Mouse (Mus musculus) limb, embryonic 11.5 days (tissue): Measurements from ENCODE around the gene Fam98c. TPM values are rescaled to one million over a fixed set of nuclear protein-coding genes. Genes with fewer than 3 reads are reported as not detected.
"Not testable (repeated sequence)": the region's sequence is repeated elsewhere in the genome, so short reads cannot be mapped to it uniquely, and the experiment has no call there.

Experiments used
- ATAC-seq: fragments of 200-750 bp; cut with Nextera tagmentation; 2 replicates; pipeline ENCODE4 v1.8.0; 2017; ENCODE audit warnings: low read depth; ENCODE audit not compliant: insufficient number of reproducible peaks, low FRiP score, low TSS enrichment
- DNase-seq: peaks from one replicate; pipeline ENCODE4 v3.0.0-alpha.2; 2015; ENCODE audit warnings: low spot score
- H3K27ac ChIP-seq: fragments of 300-500 bp; sonication (generic); replicated peaks from 2 replicates; pipeline ENCODE4 v1.5.1; 2014; ENCODE audit warnings: low read depth, mild to moderate bottlenecking, low read length
- H3K27me3 ChIP-seq: fragments of 300-500 bp; sonication (generic); 2 replicates; pipeline ENCODE4 v1.6.1; 2014; ENCODE audit warnings: mild to moderate bottlenecking, low read length, mixed read lengths; ENCODE audit not compliant: control insufficient read depth, insufficient read depth
- H3K36me3 ChIP-seq: fragments of 300-500 bp; sonication (generic); 2 replicates; pipeline ENCODE4 v1.6.1; 2014; ENCODE audit warnings: mild to moderate bottlenecking, low read length, moderate library complexity, mixed read lengths; ENCODE audit not compliant: control insufficient read depth, insufficient read depth
- H3K4me1 ChIP-seq: fragments of 300-500 bp; sonication (generic); 2 replicates; pipeline ENCODE4 v1.6.1; 2014; ENCODE audit warnings: low read length, mixed read lengths; ENCODE audit not compliant: control insufficient read depth, insufficient read depth
- H3K4me2 ChIP-seq: fragments of 300-500 bp; sonication (generic); 2 replicates; pipeline ENCODE4 v1.6.1; 2014; ENCODE audit warnings: low read depth, mild to moderate bottlenecking, moderate library complexity; ENCODE audit not compliant: severe bottlenecking
- H3K4me3 ChIP-seq: fragments of 300-500 bp; sonication (generic); 2 replicates; pipeline ENCODE4 v1.5.1; 2014; ENCODE audit warnings: low read depth, low read length
- H3K9ac ChIP-seq: fragments of 300-500 bp; sonication (generic); 2 replicates; pipeline ENCODE4 v1.6.1; 2014; ENCODE audit warnings: mild to moderate bottlenecking, low read length
- H3K9me3 ChIP-seq: fragments of 300-500 bp; sonication (generic); 2 replicates; pipeline ENCODE4 v1.6.1; 2016; ENCODE audit warnings: low read length; ENCODE audit not compliant: control insufficient read depth
- WGBS: fragments of 180-500 bp; shearing (Covaris S2); extraction: QIAGEN DNeasy Blood & Tissue Kit; methylation state at CpG from one replicate; pipeline ENCODE4 v1.1.7; 2014; 5-methylcytosine and 5-hydroxymethylcytosine counted together
- polyA plus RNA-seq: library from polyadenylated mRNA; unstranded; fragments of >200 nt; fragmentation: Nextera tagmentation; extraction: Ambion mirVana; gene quantifications from 2 replicates; pipeline ENCODE4 v1.2.1, GENCODE M21; 2014

The Fam98c gene
- polyA plus RNA-seq, result 10.1 and 11.9 TPM in 2 replicates

DNA sequence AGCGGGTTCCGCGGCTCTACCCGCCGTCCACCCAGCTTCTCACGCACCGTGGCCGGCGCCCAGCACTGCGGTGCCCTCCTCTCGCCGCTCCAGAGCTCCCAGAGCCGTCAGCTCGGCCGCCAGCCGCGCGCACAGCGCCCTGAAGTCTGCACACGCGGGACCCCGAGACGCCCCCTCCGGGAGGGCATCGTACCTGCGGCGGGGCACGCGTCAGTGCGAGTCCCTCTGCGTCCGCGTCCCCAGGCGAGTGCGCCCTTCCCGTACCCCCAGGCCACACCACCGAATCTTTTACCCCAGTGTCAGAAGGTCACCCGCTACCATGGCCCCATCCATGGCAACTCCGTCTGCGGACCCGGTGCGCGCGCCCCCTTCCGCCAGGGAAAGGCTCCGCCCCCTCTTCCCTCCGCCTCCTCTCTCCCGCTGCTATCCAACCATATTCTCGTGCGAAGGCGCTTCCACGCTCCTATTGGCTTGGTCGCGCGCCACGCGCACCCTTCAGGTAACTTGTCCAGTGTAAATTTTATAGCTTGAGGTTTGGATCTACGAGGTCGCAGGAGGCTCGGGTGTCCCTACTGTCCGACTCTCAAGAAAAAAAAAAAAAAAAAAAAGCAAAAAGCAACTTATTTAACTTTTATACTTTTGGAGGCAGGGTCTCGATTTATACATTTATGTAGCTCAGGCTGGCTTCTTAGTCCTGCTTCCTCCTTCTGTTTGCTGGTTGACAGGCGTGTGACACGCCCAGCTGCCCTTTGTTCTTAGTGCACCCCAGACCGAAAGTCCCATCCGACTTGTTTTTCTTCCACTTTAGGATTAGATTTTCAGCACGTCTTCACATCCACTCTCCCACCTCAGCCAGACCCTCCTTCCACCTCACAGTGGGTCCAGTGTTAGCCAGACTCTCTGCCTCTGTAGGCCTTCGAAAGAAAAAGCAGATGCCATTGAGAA lies at the start of gene Fam98c:
Gene Fam98c (minus strand): TSS at position 397 of the 945 bp plus-strand sequence.
- ATAC-seq, result peak; percentile 72
- peaks cover 6% of the 10 kb centered on the region; the same call in 1 of the 2 replicates for H3K4me1 ChIP-seq
- DNase-seq, result peak; percentile 89
- peak within 1 kb of the TSS; percentile 98 for H3K4me2 ChIP-seq
- WGBS, result 4% methylated on average over 67 of the region's 68 CpGs
- H3K27me3 ChIP-seq, result peaks cover 10% of the 10 kb centered on the region
- H3K27ac ChIP-seq, result peak within 1 kb of the TSS; percentile 75; the same call in 1 of the 2 replicates
- H3K9me3 ChIP-seq, result 0 out of 2 replicates have a peak, but pooled peaks cover 2% of the 10 kb centered on the region
- peak within 1 kb of the TSS; percentile 74 for H3K9ac ChIP-seq
- H3K4me3 ChIP-seq, result peak within 1 kb of the TSS; percentile 81
- H3K36me3 ChIP-seq, result 0 out of 2 replicates have a peak, but pooled peaks cover 4% of the 10 kb centered on the region

DNA sequence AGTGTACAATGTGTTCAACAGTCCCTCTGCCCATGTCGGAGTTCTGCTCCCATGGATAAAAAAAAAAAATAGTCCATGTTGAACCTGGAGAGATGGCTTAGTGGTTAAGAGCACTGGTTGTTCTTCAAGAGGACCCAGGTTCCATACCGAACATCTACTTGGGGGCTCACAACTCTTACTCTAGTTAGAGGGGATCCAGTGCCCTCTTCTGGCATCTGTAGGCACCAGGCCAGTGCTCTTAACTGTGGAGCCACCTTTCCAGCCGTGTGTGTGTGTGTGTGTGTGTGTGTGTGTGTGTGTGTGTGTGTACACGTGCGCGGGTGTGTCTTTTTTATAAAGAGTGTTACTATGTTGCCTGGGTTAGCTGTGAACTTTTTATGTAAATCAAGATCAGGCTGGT lies 46.5 kb upstream of the Fam98c start:
- no peaks in the 10 kb centered on the region for H3K27me3 ChIP-seq
- H3K27ac ChIP-seq, result no peak overlapping the region
- no peak overlapping the region for H3K4me2 ChIP-seq
- no peaks in the 10 kb centered on the region for H3K36me3 ChIP-seq
- no peak overlapping the region for H3K4me3 ChIP-seq
- no peak overlapping the region for H3K9ac ChIP-seq
- DNase-seq (no peak), ATAC-seq (no peak)
- H3K4me1 ChIP-seq, result no peaks in the 10 kb centered on the region
- H3K9me3 ChIP-seq, result no peaks in the 10 kb centered on the region
- WGBS, result 87% methylated on average over 6 of the region's 6 CpGs

DNA sequence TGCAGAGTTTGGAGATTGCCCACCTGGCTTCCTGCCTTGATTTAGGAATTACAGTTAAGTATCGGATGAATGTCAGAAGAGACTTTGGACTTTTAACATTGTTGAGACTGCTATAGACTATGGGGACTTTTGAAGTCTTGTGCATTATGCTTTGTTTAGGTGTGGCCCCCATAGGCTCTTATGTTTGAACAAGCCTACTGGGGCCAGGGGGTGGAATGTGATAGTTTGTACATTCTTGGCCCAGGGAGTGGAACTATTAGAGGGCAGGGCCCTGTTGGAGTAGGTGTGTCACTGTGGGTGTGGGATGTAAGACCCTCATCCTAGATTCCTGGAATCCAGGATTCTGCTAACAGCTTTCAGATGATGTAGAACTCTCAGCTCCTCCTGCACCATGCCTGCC lies 38.2 kb upstream of the Fam98c start:
- WGBS, result 95% methylated on average over 1 of the region's 1 CpGs
- not testable (repeated sequence) for H3K4me3 ChIP-seq, H3K4me2 ChIP-seq, H3K9me3 ChIP-seq, H3K4me1 ChIP-seq, DNase-seq, H3K36me3 ChIP-seq, H3K27ac ChIP-seq, H3K9ac ChIP-seq, H3K27me3 ChIP-seq, ATAC-seq

DNA sequence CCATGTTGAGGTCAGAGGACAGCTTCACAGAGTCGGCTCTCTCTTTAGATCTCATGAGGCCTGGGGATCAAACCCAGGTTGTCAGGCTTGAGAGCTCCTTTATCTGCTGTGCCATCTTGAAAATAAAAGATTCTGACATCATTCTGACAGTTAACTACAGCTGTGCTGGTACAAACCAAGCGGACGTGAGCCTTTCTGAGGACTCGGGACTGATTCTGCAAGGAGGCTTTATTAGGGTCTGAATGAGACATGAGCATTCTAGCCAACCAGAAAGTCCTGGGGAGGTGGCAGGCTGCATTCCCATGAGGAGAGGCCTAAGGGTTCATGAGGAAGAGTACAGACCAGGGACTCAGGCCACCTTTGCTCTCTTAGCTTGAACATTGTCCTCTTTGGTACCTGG lies 25.3 kb upstream of the Fam98c start:
- H3K9ac ChIP-seq, H3K36me3 ChIP-seq, DNase-seq, H3K27ac ChIP-seq, H3K27me3 ChIP-seq, H3K4me2 ChIP-seq, H3K9me3 ChIP-seq, ATAC-seq, H3K4me3 ChIP-seq: not testable (repeated sequence)
- peaks cover 10% of the 10 kb centered on the region for H3K4me1 ChIP-seq
- WGBS, result 89% methylated on average over 4 of the region's 4 CpGs

DNA sequence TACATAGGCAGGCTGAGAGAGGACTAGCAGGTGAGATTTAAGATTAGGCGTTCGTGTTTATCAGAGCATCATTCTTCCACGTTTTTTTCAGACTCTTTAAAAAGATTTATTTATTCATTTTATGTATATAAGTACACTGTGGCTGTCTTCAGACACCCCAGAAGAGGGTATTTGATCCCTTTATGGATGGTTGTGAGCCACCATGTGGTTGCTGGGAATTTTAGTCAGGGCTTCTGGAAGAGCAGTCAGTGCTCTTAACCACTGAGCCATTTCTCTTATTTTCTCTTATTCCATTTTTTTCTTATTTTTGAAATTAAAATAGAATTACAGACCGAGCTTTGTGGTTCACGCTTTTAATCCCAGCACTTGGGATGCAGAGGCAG lies 24.8 kb upstream of the Fam98c start:
- WGBS, result 44% methylated on average over 5 of the region's 5 CpGs
- ATAC-seq (peak; percentile 21; the same call in 1 of the 2 replicates), DNase-seq (no peak)
- no peaks in the 10 kb centered on the region for H3K9me3 ChIP-seq
- H3K36me3 ChIP-seq, result peaks cover 8% of the 10 kb centered on the region; the same call in 1 of the 2 replicates
- H3K4me3 ChIP-seq, result peak overlapping the region; percentile 83
- peak overlapping the region; percentile 71 for H3K4me2 ChIP-seq
- H3K9ac ChIP-seq, result no peak overlapping the region
- H3K27me3 ChIP-seq, result no peaks in the 10 kb centered on the region
- no peak overlapping the region for H3K27ac ChIP-seq
- H3K4me1 ChIP-seq, result peaks cover 10% of the 10 kb centered on the region

DNA sequence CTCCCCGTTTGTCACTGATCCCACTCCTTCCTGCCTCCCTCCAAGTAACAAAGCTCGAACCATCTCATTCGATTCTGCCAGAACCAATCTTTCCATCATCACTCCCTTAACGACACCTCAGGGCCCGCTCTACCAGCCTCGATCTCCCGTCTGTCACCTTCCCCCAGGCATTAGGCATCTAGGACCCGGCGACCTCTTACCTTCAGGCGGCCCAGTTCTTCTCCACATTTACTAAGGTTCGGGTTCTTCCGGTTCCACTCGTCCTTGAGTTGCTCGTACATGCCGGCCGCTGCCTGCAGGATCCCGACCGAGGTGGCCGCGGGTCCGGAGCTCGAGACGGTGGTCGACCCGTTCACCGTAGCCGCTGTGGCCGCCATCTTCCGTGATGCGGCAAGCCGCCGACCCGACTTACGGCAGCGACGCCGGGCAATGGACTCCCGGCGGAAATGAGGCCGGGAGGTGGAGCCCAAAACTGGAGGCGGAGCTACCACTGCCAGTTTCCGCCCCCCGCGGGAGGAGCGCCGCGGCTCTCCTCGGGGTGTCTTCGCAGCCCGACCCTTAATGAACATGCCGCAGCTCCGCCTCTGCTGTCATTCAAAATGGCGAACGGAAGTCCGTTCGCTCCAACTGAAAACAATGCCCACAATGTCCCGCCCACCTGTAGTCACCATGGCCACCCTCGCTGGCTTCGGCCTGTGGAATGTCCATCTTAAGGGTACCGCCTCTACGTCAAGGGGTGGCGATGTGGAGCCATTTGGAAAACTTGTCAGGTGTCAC lies 24.2 kb upstream of the Fam98c start, which contains the start of gene Psmd8:
Gene Psmd8 (minus strand): TSS at position 625 of the 777 bp plus-strand sequence.
- no peak within 1 kb of the TSS for H3K27ac ChIP-seq
- H3K4me1 ChIP-seq, result peaks cover 10% of the 10 kb centered on the region
- no peaks in the 10 kb centered on the region for H3K9me3 ChIP-seq
- under 1% methylated on average over 62 of the region's 62 CpGs for WGBS
- H3K4me3 ChIP-seq, result peak within 1 kb of the TSS; percentile 83
- no peaks in the 10 kb centered on the region for H3K27me3 ChIP-seq
- peaks cover 10% of the 10 kb centered on the region; the same call in 1 of the 2 replicates for H3K36me3 ChIP-seq
- ATAC-seq, result peak; percentile 95
- peak within 1 kb of the TSS; percentile 71 for H3K4me2 ChIP-seq
- peak; percentile 97 for DNase-seq
- H3K9ac ChIP-seq, result peak within 1 kb of the TSS; percentile 81

DNA sequence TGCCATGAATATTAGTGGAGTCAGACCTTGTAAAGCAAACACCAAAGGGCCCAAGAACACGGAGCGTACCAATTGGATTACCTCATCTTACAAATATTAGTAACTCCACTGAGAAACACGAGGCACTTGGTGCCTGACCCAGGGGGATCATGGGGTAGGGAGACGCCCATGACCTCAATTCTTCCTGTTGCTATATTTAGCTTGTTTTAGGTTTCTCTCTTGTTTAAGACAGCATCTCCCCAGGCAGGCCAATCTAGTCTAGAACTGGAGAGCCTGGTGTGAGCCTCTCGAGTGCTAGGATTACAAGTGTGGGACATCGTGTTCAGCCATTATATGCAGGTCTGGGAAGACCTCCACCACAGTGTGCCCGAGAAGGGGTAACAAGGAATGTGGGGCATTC lies 23.3 kb upstream of the Fam98c start:
- ATAC-seq (no peak), DNase-seq (no peak)
- Histone ChIP-seq H3K4me3 (peak overlapping the region; percentile 83), H3K4me2 (peak overlapping the region; percentile 71), H3K9ac (no peak overlapping the region), H3K9me3 (no peaks in the 10 kb centered on the region; the same call in 1 of the 2 replicates), H3K36me3 (peaks cover 16% of the 10 kb centered on the region), H3K4me1 (peaks cover 10% of the 10 kb centered on the region), H3K27me3 (peaks cover 3% of the 10 kb centered on the region; the same call in 1 of the 2 replicates), H3K27ac (no peak overlapping the region)
- WGBS, result 66% methylated on average over 7 of the region's 7 CpGs

DNA sequence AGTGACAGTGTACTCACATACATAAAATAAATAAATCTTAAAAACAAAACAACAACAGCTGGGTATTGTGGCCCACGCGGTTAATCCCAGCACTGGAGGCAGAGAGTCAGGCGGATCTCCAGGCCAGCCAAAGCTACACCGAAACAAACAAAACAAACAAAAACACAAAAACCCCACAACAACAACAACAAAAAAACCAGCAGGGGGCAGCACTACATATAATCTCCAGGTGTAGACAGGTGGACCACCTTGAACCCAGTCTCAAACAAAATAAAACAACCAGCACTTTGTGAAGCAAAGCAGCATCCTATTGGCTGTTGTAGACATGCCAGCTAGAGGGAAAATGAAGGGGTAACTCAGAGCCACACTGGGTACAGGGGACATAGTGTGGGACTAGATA lies 22.1 kb upstream of the Fam98c start:
- no peak overlapping the region for H3K4me2 ChIP-seq
- DNase-seq (no peak), ATAC-seq (no peak)
- H3K27me3 ChIP-seq, result peaks cover 12% of the 10 kb centered on the region
- no peaks in the 10 kb centered on the region; the same call in 1 of the 2 replicates for H3K9me3 ChIP-seq
- no peak overlapping the region for H3K27ac ChIP-seq
- no peak overlapping the region for H3K9ac ChIP-seq
- 92% methylated on average over 4 of the region's 4 CpGs for WGBS
- peaks cover 21% of the 10 kb centered on the region for H3K36me3 ChIP-seq
- H3K4me1 ChIP-seq, result peaks cover 10% of the 10 kb centered on the region
- no peak overlapping the region for H3K4me3 ChIP-seq
